Mouse (Mus musculus) testis, adult 10 weeks (tissue): Measurements from ENCODE around the gene Gm4450. TPM values are rescaled to one million over a fixed set of nuclear protein-coding genes. Genes with fewer than 3 reads are reported as not detected.

Experiments used
- polyA plus RNA-seq: library from polyadenylated mRNA; stranded (reverse); fragments of 350-450 nt; fragmentation: Illumina TruSeq; extraction: RNeasy Lipid Tissue Mini Kit (QIAGEN cat#74804); gene quantifications from one replicate; pipeline ENCODE4 v1.2.3, GENCODE M21; 2014; ENCODE audit warnings: low read depth, low replicate concordance

Gene Gm4450
- polyA plus RNA-seq, result 0.38 TPM

DNA sequence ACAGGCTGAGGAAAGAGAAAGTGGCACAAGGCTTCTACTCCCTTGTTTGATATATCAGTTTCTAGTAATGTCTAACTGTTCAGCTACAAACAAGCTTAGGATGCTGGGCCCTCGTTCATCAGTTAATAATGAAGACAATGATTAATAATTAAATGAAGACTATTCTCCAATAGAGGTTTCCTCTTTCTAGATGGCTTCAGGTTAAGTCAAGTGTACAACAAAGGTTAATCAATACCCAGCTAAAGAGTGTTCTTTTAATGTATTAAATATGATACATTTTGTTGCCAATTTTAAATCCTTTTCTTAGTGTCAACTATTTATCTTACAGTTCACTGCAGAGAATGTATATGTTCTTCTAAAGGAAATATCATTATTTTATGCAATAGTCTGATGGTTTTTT is at the start of gene Gm4450:
TSS of gene Gm4450 (minus strand) at position 101 of the 400 bp plus-strand sequence.

Other genes with a start within 250 kb of the Gm4450 start
- 0.21 TPM for gene Reg4, start 235.0 kb downstream of the Gm4450 start, polyA plus RNA-seq
- gene Hmgcs2, start 176.7 kb downstream of the Gm4450 start, polyA plus RNA-seq, result 40.3 TPM
- 2.7 TPM for gene Phgdh, start 117.1 kb downstream of the Gm4450 start, polyA plus RNA-seq
- gene Zfp697, start 74.7 kb downstream of the Gm4450 start, polyA plus RNA-seq, result 2.2 TPM
- 0.18 TPM for gene Hsd3b4, start 53.4 kb upstream of the Gm4450 start, polyA plus RNA-seq
- gene Gm10681, start 131.7 kb upstream of the Gm4450 start, polyA plus RNA-seq, result 0.18 TPM
- not detected for gene Hsd3b5, start 173.1 kb upstream of the Gm4450 start, polyA plus RNA-seq